Mouse (Mus musculus): Measurements from ENCODE around the gene Bphl.

GRCm38 (mm10) chr13:34084026-34084750 lies 46.8 kb downstream of the Bphl start:
- TF ChIP-seq GATA1 (IDR thresholded peaks at IDR 0.05; ENCODE audit: borderline replicate concordance, low read length) (no peak), GATA2 (IDR thresholded peaks at IDR 0.05; ENCODE audit: borderline replicate concordance, low read depth, low read length) (no peak)
